Mouse (Mus musculus): ENCODE data around the gene Kcnn4. TPM values are rescaled to one million over a fixed set of nuclear protein-coding genes. Genes with fewer than 3 reads are reported as not detected.

Gene Kcnn4
- polyA plus RNA-seq, 2 experiments: 90.2 to 113 TPM

- H3K27me3 ChIP-seq (ENCODE audit: control insufficient read depth, insufficient read depth, low read length): no peaks in the 10 kb centered on the region
- 79% methylated on average over 12 of the region's 12 CpGs for WGBS (ENCODE audit: insufficient replicate concordance)
- ATAC-seq (ENCODE audit: insufficient read depth) (no peak), DNase-seq (ENCODE audit: low read depth in 3 of 3, low spot score in 3 of 3) (no peak)
- peaks cover 4% of the 10 kb centered on the region for H3K36me3 ChIP-seq (replicated peaks; ENCODE audit: control insufficient read depth, insufficient read depth, low read depth)
- no peaks in the 10 kb centered on the region for H3K4me1 ChIP-seq (replicated peaks; ENCODE audit: control insufficient read depth in 2 of 2, insufficient read depth in 2 of 2, low read length in 1 of 2)
- no peak overlapping the region for H3K9ac ChIP-seq (replicated peaks)
- H3K4me3 ChIP-seq (ENCODE audit: insufficient read depth in 1 of 2, low read depth in 2 of 2, low read length in 2 of 2): no peak overlapping the region
- no peak overlapping the region for H3K27ac ChIP-seq
- H3K9me3 ChIP-seq (ENCODE audit: control insufficient read depth, low read length): no peaks in the 10 kb centered on the region
- TF ChIP-seq EP300 (IDR thresholded peaks at IDR 0.05; ENCODE audit: low read depth) (no peak), CTCF (IDR thresholded peaks at IDR 0.05; ENCODE audit: low read depth) (no peak)
- no peak overlapping the region for H3K4me2 ChIP-seq (ENCODE audit: low read depth)
Observed at GRCm38 (mm10) chr7:24423956-24424732, 54.1 kb downstream of the Kcnn4 start.

GRCm38 (mm10) chr7:24425919-24426318 is 55.9 kb downstream of the Kcnn4 start:
- Histone ChIP-seq H3K27me3 (ENCODE audit: control insufficient read depth, insufficient read depth, low read length) (no peaks in the 10 kb centered on the region), H3K27ac (no peak overlapping the region), H3K9ac (replicated peaks) (no peak overlapping the region), H3K4me1 (replicated peaks; ENCODE audit: control insufficient read depth in 2 of 2, insufficient read depth in 2 of 2, low read length in 1 of 2) (no peaks in the 10 kb centered on the region), H3K9me3 (ENCODE audit: control insufficient read depth, low read length) (no peaks in the 10 kb centered on the region), H3K36me3 (replicated peaks; ENCODE audit: control insufficient read depth, insufficient read depth, low read depth) (peaks cover 3% of the 10 kb centered on the region), H3K4me2 (ENCODE audit: low read depth) (no peak overlapping the region), H3K4me3 (ENCODE audit: insufficient read depth in 1 of 2, low read depth in 2 of 2, low read length in 2 of 2) (no peak overlapping the region)
- 74% methylated on average over 9 of the region's 9 CpGs for WGBS (ENCODE audit: insufficient replicate concordance)
- no peak for DNase-seq (ENCODE audit: low read depth in 3 of 3, low spot score in 3 of 3)
- TF ChIP-seq EP300 (IDR thresholded peaks at IDR 0.05; ENCODE audit: low read depth) (no peak), CTCF (IDR thresholded peaks at IDR 0.05; ENCODE audit: low read depth) (no peak)
- ATAC-seq (ENCODE audit: insufficient read depth): no peak

DNA sequence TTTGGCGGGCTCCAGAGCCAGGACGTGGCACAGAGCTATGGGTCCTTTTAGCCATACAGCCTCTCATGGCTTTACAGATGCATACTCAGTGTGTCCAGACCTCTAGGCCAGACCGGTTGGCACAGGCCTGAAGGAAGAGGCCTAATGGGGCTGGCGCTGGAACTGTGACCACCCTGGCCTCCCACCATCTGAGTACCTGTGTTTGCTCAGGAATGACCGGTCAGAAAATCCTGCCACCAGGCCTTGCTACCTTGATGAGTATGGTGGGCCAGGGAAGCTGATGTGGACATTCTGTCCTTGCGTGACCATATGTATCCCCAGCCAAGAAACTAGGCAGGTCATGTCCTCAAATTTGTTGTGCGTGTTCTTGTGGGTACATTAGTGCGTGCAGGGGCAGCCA is 57.1 kb downstream of the Kcnn4 start:
- DNase-seq (ENCODE audit: low read depth in 3 of 3, low spot score in 3 of 3): no peak

GRCm38 (mm10) chr7:24428725-24429124 is 58.7 kb downstream of the Kcnn4 start:
- no peak overlapping the region for H3K9ac ChIP-seq (replicated peaks)
- no peaks in the 10 kb centered on the region for H3K9me3 ChIP-seq (ENCODE audit: control insufficient read depth, low read length)
- H3K36me3 ChIP-seq (replicated peaks; ENCODE audit: control insufficient read depth, insufficient read depth, low read depth): no peaks in the 10 kb centered on the region
- H3K4me1 ChIP-seq (replicated peaks; ENCODE audit: control insufficient read depth in 2 of 2, insufficient read depth in 2 of 2, low read length in 1 of 2): no peaks in the 10 kb centered on the region
- WGBS (ENCODE audit: insufficient replicate concordance): 62% methylated on average over 5 of the region's 5 CpGs
- H3K27ac ChIP-seq: no peak overlapping the region
- H3K27me3 ChIP-seq (ENCODE audit: control insufficient read depth, insufficient read depth, low read length): peaks cover 10% of the 10 kb centered on the region
- DNase-seq (ENCODE audit: low read depth in 3 of 3, low spot score in 3 of 3): no peak
- no peak overlapping the region for H3K4me2 ChIP-seq (ENCODE audit: low read depth)
- no peak overlapping the region for H3K4me3 ChIP-seq (ENCODE audit: insufficient read depth in 1 of 2, low read depth in 2 of 2, low read length in 2 of 2)
- no peak for ATAC-seq (ENCODE audit: insufficient read depth)
- TF ChIP-seq EP300 (IDR thresholded peaks at IDR 0.05; ENCODE audit: low read depth) (no peak), CTCF (IDR thresholded peaks at IDR 0.05; ENCODE audit: low read depth) (no peak)

More for the DNA sequence above, 57.1 kb downstream of the Kcnn4 start:
- Histone ChIP-seq H3K4me1 (replicated peaks; ENCODE audit: control insufficient read depth in 2 of 2, insufficient read depth in 2 of 2, low read length in 1 of 2) (no peaks in the 10 kb centered on the region), H3K27me3 (ENCODE audit: control insufficient read depth, insufficient read depth, low read length) (peaks cover 3% of the 10 kb centered on the region), H3K27ac (no peak overlapping the region), H3K9me3 (ENCODE audit: control insufficient read depth, low read length) (no peaks in the 10 kb centered on the region), H3K36me3 (replicated peaks; ENCODE audit: control insufficient read depth, insufficient read depth, low read depth) (no peaks in the 10 kb centered on the region), H3K9ac (replicated peaks) (no peak overlapping the region), H3K4me2 (ENCODE audit: low read depth) (no peak overlapping the region), H3K4me3 (ENCODE audit: insufficient read depth in 1 of 2, low read depth in 2 of 2, low read length in 2 of 2) (no peak overlapping the region)
- WGBS (ENCODE audit: insufficient replicate concordance): 80% methylated on average over 8 of the region's 8 CpGs
- ATAC-seq (ENCODE audit: insufficient read depth): no peak
- TF ChIP-seq CTCF (IDR thresholded peaks at IDR 0.05; ENCODE audit: low read depth): no peak
- no peak for TF ChIP-seq EP300 (IDR thresholded peaks at IDR 0.05; ENCODE audit: low read depth)

- ATAC-seq (ENCODE audit: insufficient read depth) (no peak), DNase-seq (ENCODE audit: low read depth in 3 of 3, low spot score in 3 of 3) (no peak)
- TF ChIP-seq CTCF (IDR thresholded peaks at IDR 0.05; ENCODE audit: low read depth): no peak
- no peak for TF ChIP-seq EP300 (IDR thresholded peaks at IDR 0.05; ENCODE audit: low read depth)
- peaks cover 10% of the 10 kb centered on the region for H3K27me3 ChIP-seq (ENCODE audit: control insufficient read depth, insufficient read depth, low read length)
- H3K27ac ChIP-seq: no peak overlapping the region
- 67% methylated on average over 16 of the region's 16 CpGs for WGBS (ENCODE audit: insufficient replicate concordance)
- H3K36me3 ChIP-seq (replicated peaks; ENCODE audit: control insufficient read depth, insufficient read depth, low read depth): no peaks in the 10 kb centered on the region
- H3K4me1 ChIP-seq (replicated peaks; ENCODE audit: control insufficient read depth in 2 of 2, insufficient read depth in 2 of 2, low read length in 1 of 2): no peaks in the 10 kb centered on the region
- no peak overlapping the region for H3K4me3 ChIP-seq (ENCODE audit: insufficient read depth in 1 of 2, low read depth in 2 of 2, low read length in 2 of 2)
- H3K9me3 ChIP-seq (ENCODE audit: control insufficient read depth, low read length): no peaks in the 10 kb centered on the region
- no peak overlapping the region for H3K4me2 ChIP-seq (ENCODE audit: low read depth)
- H3K9ac ChIP-seq (replicated peaks): no peak overlapping the region
Observed at GRCm38 (mm10) chr7:24429413-24430112, 59.5 kb downstream of the Kcnn4 start.

Data from liver, embryonic 14.5 days (tissue).